Mouse (Mus musculus): ENCODE results near the gene Usp12.

DNA sequence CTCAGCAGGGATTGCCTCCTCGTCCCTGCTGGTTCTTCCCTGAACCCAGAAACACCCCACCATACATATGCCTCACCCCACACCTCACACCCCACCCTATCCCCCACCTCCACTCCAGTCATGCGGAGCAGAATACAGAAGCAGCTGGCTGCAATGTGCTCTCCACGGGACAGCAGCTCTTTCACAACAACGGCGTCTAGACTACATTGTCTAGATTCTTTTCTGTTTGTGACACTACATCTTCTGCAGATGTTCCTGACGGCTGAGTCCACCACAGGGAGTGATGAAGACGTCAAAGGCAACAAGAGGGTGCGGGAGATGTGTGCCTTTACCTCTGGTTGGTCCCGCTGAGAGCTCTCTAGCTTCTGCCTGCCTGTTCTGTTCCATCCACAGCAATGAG lies 3.2 kb upstream of the Usp12 start:
- TF ChIP-seq POLR2A (IDR thresholded peaks at IDR 0.05; ENCODE audit: insufficient read depth, low read depth, low read length) (no peak), CTCF (IDR thresholded peaks at IDR 0.05) (no peak), EP300 (IDR thresholded peaks at IDR 0.05; ENCODE audit: insufficient read depth, low read depth, low read length) (no peak)
